Mouse (Mus musculus): Measurements from ENCODE around the gene Lrrtm3.

The Lrrtm3 gene

GRCm38 (mm10) chr10:64089680-64090460 lies at the start of gene Lrrtm3:
TSS of gene Lrrtm3 (minus strand) at chr10:64090277.
- peak; percentile 53 to 56 for DNase-seq

- DNase-seq, result no peak
Observed at GRCm38 (mm10) chr10:64135481-64135880, 45.4 kb upstream of the Lrrtm3 start.

- DNase-seq, result no peak
Observed at GRCm38 (mm10) chr10:64133461-64133860, 43.4 kb upstream of the Lrrtm3 start.

- no peak for DNase-seq
Observed at GRCm38 (mm10) chr10:64130397-64131150, 40.5 kb upstream of the Lrrtm3 start.

GRCm38 (mm10) chr10:64118833-64119232 lies 28.8 kb upstream of the Lrrtm3 start:
- no peak for DNase-seq

GRCm38 (mm10) chr10:64115246-64115645 lies 25.2 kb upstream of the Lrrtm3 start:
- DNase-seq, result no peak

- no peak for DNase-seq
Observed at GRCm38 (mm10) chr10:64096532-64096931, 6.5 kb upstream of the Lrrtm3 start.

- DNase-seq, result no peak
Observed at GRCm38 (mm10) chr10:64088774-64089460, 1.2 kb downstream of the Lrrtm3 start.

GRCm38 (mm10) chr10:64087936-64088773 lies 1.9 kb downstream of the Lrrtm3 start:
- no peak for DNase-seq

GRCm38 (mm10) chr10:64087521-64087920 lies 2.6 kb downstream of the Lrrtm3 start:
- no peak for DNase-seq

- no peak for DNase-seq
Observed at GRCm38 (mm10) chr10:64086567-64087391, 3.3 kb downstream of the Lrrtm3 start.

GRCm38 (mm10) chr10:64086183-64086566 lies 3.9 kb downstream of the Lrrtm3 start:
- DNase-seq, result no peak

- DNase-seq, result no peak
Observed at GRCm38 (mm10) chr10:64084465-64084864, 5.6 kb downstream of the Lrrtm3 start.

GRCm38 (mm10) chr10:64083813-64084212 lies 6.3 kb downstream of the Lrrtm3 start:
- no peak for DNase-seq

- DNase-seq, result no peak
Observed at GRCm38 (mm10) chr10:64082345-64082744, 7.7 kb downstream of the Lrrtm3 start.

GRCm38 (mm10) chr10:64076410-64077052 lies 13.5 kb downstream of the Lrrtm3 start:
- DNase-seq, result peak in 1 of 2 experiments; percentile 13

GRCm38 (mm10) chr10:64075944-64076343 lies 14.1 kb downstream of the Lrrtm3 start:
- DNase-seq, result peak in 1 of 2 experiments; percentile 45

GRCm38 (mm10) chr10:64063704-64064103 lies 26.4 kb downstream of the Lrrtm3 start:
- DNase-seq, result no peak

GRCm38 (mm10) chr10:64049946-64050345 lies 40.1 kb downstream of the Lrrtm3 start:
- no peak for DNase-seq

- no peak for DNase-seq
Observed at GRCm38 (mm10) chr10:64049151-64049550, 40.9 kb downstream of the Lrrtm3 start.

GRCm38 (mm10) chr10:64041892-64042291 lies 48.2 kb downstream of the Lrrtm3 start:
- DNase-seq, result no peak

Data from lung, postnatal 4 days (tissue).